Mouse (Mus musculus): ENCODE measurements around the gene Crtc3.

DNA sequence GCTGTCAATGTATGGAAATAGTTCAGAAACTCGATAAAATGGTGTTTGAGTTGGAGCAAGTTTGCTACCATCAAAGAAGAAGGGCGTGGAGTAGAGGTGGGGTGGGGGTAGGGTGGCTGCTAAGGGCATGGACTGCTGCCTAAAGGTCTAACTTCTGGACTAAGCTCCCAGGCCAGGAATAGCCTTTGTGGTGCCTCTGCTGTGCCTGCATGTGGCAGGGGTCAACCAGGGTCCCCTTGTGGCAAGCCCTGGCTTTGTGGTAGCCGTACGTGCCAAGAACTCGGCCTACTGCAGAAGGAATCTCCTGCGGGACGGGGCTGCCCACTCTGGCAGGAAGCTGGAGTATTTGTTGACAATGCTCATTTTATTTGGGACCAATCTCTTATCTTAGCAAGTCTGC, 62.8 kb downstream of the Crtc3 start:
- TF ChIP-seq ETS1 (IDR thresholded peaks at IDR 0.05; ENCODE audit: low read depth, low read length) = no peak
- no peak for TF ChIP-seq CHD2 (IDR thresholded peaks at IDR 0.05; ENCODE audit: low read length)
- TF ChIP-seq ZC3H11A (IDR thresholded peaks at IDR 0.05; ENCODE audit: low read depth, low read length) = no peak
- no peak for TF ChIP-seq POLR2A (IDR thresholded peaks at IDR 0.05; ENCODE audit: control insufficient read depth in 1 of 2, insufficient read depth in 1 of 2, low read depth in 1 of 2, low read length in 2 of 2, poor library complexity in 1 of 2)
- TF ChIP-seq CTCF (IDR thresholded peaks at IDR 0.05 in 2 of 3, conservative IDR thresholded peaks at IDR 0.05 in 1 of 3; ENCODE audit: control insufficient read depth in 1 of 3, insufficient read depth in 1 of 3, low read depth in 2 of 3, low read length in 3 of 3, poor library complexity in 1 of 3, severe bottlenecking in 1 of 3) = no peak
- TF ChIP-seq EP300 (IDR thresholded peaks at IDR 0.05; ENCODE audit: low read depth in 1 of 2, low read length in 2 of 2) = no peak
- no peak for TF ChIP-seq E2F4 (IDR thresholded peaks at IDR 0.05; ENCODE audit: borderline replicate concordance, low read depth, low read length)
- TF ChIP-seq TAL1 (IDR thresholded peaks at IDR 0.05; ENCODE audit: low read length) = no peak
